Mouse (Mus musculus) myocyte (in vitro differentiated cells): Measurements from ENCODE around the gene Itgav.

ENCODE experiments used
- CEBPB ChIP-seq: IDR thresholded peaks from 2 replicates; pipeline ENCODE4 v1.6.1; 2011; ENCODE audit warnings: mild to moderate bottlenecking, moderate library complexity; ENCODE audit not compliant: poor library complexity, insufficient read depth, severe bottlenecking
- E2F4 ChIP-seq: IDR thresholded peaks from one replicate; pipeline ENCODE4 v1.6.1; 2011; ENCODE audit warnings: mild to moderate bottlenecking, control low read depth, moderate library complexity; ENCODE audit not compliant: insufficient read depth
- MAX ChIP-seq: IDR thresholded peaks from one replicate; pipeline ENCODE4 v1.6.1; 2011; ENCODE audit warnings: low read depth, mild to moderate bottlenecking, control low read depth
- MYOD1 ChIP-seq, 3 experiments: IDR thresholded peaks; one replicate each; pipeline ENCODE4 v1.6.1; 2011; ENCODE audit warnings: control low read depth in 2 of 3, low read depth in 2 of 3, mild to moderate bottlenecking in 2 of 3, moderate library complexity in 1 of 3; ENCODE audit not compliant: insufficient read length in 2 of 3, control insufficient read depth in 1 of 3
- MYOG ChIP-seq, 3 experiments: IDR thresholded peaks; one replicate each; pipeline ENCODE4 v1.6.1; 2011; ENCODE audit warnings: control low read depth in 2 of 3, low read depth in 2 of 3, mild to moderate bottlenecking in 2 of 3; ENCODE audit not compliant: insufficient read length in 2 of 3, control insufficient read depth in 1 of 3, insufficient read depth in 1 of 3
- POLR2A ChIP-seq: IDR thresholded peaks from one replicate; pipeline ENCODE4 v1.6.1; 2011; ENCODE audit warnings: low read depth, mild to moderate bottlenecking, control low read depth, moderate library complexity; ENCODE audit not compliant: insufficient read length
- POLR2AphosphoS2 ChIP-seq: IDR thresholded peaks from one replicate; pipeline ENCODE4 v1.6.1; 2011; ENCODE audit warnings: low read depth, control low read depth; ENCODE audit not compliant: insufficient read length
- SRF ChIP-seq: IDR thresholded peaks from one replicate; pipeline ENCODE4 v1.6.1; 2011; ENCODE audit warnings: low read depth; ENCODE audit not compliant: control insufficient read depth, insufficient read length
- TCF12 ChIP-seq: IDR thresholded peaks from one replicate; pipeline ENCODE4 v1.6.1; 2011; ENCODE audit warnings: mild to moderate bottlenecking, control low read depth; ENCODE audit not compliant: poor library complexity, insufficient read depth, severe bottlenecking
- TCF3 ChIP-seq: IDR thresholded peaks from one replicate; pipeline ENCODE4 v1.6.1; 2011; ENCODE audit warnings: low read depth, control low read depth; ENCODE audit not compliant: insufficient read length
- USF1 ChIP-seq: IDR thresholded peaks from one replicate; pipeline ENCODE4 v1.6.1; 2011; ENCODE audit warnings: low read depth, mild to moderate bottlenecking, control low read depth, moderate library complexity

DNA sequence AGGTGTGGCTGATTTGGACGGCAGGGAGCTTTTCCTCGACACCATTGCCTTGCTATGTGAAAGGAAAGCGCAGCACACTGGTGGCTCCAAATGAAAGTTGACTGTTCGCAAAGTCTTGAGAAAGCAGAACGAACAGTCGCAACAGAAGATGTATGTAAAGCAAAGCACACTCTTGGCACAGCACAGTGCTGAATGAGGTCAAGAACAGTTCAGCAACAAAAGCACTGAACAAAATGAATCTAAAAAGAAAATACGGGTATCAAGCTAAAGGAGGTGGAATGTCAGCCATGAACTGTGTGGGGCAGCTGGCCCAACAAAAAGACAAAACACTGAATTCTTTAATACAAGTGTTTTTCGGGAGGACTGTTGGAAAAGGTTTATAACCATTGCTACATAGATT, 42.9 kb upstream of the Itgav start:
- TF ChIP-seq POLR2A (no peak), TCF3 (no peak), MYOG (IDR thresholded peaks at IDR 0.05; ENCODE audit: control insufficient read depth in 1 of 3, insufficient read depth in 1 of 3, insufficient read length in 2 of 3, low read depth in 2 of 3) (no peak), SRF (no peak), POLR2AphosphoS2 (no peak), TCF12 (no peak), E2F4 (no peak), USF1 (no peak), CEBPB (no peak), MAX (no peak), MYOD1 (IDR thresholded peaks at IDR 0.05; ENCODE audit: control insufficient read depth in 1 of 3, insufficient read length in 2 of 3, low read depth in 2 of 3) (no peak)
